Mouse (Mus musculus) ES-E14 (cell line): ENCODE results near the gene R3hcc1l. TPM values are rescaled to one million over a fixed set of nuclear protein-coding genes. Genes with fewer than 3 reads are reported as not detected.

Experiments used
- DNase-seq: peaks from one replicate; pipeline ENCODE4 v3.0.0-alpha.2; 2013; ENCODE audit warnings: low read depth, low spot score
- H3K27ac ChIP-seq: 2 replicates; pipeline ENCODE4 v1.5.1; 2012; ENCODE audit warnings: low read depth, mild to moderate bottlenecking, low read length, moderate library complexity, mixed read lengths; ENCODE audit not compliant: poor library complexity, insufficient read depth, severe bottlenecking
- H3K36me3 ChIP-seq: 2 replicates; pipeline ENCODE4 v1.6.1; 2012; ENCODE audit warnings: mild to moderate bottlenecking, low read length, moderate library complexity, mixed read lengths; ENCODE audit not compliant: control insufficient read depth, poor library complexity, insufficient read depth, severe bottlenecking
- H3K4me1 ChIP-seq, 2 experiments: fragments of 150-350 bp in 1 of 2; sonication (generic) in 1 of 2; 2 replicates each; pipeline ENCODE4 v1.6.1; 2012; ENCODE audit warnings: low read length in 2 of 2, mild to moderate bottlenecking in 1 of 2, mixed read lengths in 1 of 2; ENCODE audit not compliant: control insufficient read depth in 2 of 2, insufficient read depth in 2 of 2, poor library complexity in 1 of 2
- H3K4me3 ChIP-seq, 2 experiments: fragments of 150-350 bp in 1 of 2; sonication (generic) in 1 of 2; 2 replicates each; pipeline ENCODE4 v1.5.1; 2012; ENCODE audit warnings: low read length in 2 of 2, low read depth in 1 of 2, mild to moderate bottlenecking in 1 of 2, mixed read lengths in 1 of 2; ENCODE audit not compliant: insufficient read depth in 1 of 2, poor library complexity in 1 of 2, severe bottlenecking in 1 of 2
- H3K9ac ChIP-seq: 2 replicates; pipeline ENCODE4 v1.6.1; 2012; ENCODE audit warnings: low read depth, mild to moderate bottlenecking, low read length, mixed read lengths; ENCODE audit not compliant: poor library complexity, insufficient read depth, severe bottlenecking
- H3K9me3 ChIP-seq: fragments of 150-350 bp; sonication (generic); 2 replicates; pipeline ENCODE4 v1.6.1; 2012; ENCODE audit warnings: low read depth, mild to moderate bottlenecking, low read length; ENCODE audit not compliant: control insufficient read depth, insufficient read depth
- CHD2 ChIP-seq: IDR thresholded peaks from 2 replicates; pipeline ENCODE4 v1.6.1; 2014; ENCODE audit warnings: mild to moderate bottlenecking, low read depth, low read length, inconsistent platforms
- HCFC1 ChIP-seq: IDR thresholded peaks from 2 replicates; pipeline ENCODE4 v1.6.1; 2012; ENCODE audit warnings: low read length, inconsistent platforms, borderline replicate concordance; ENCODE audit not compliant: insufficient read depth
- MAFK ChIP-seq: IDR thresholded peaks from 2 replicates; pipeline ENCODE4 v1.6.1; 2014; ENCODE audit warnings: mild to moderate bottlenecking, low read depth, low read length, inconsistent platforms; ENCODE audit not compliant: insufficient read depth
- ZC3H11A ChIP-seq: IDR thresholded peaks from 2 replicates; pipeline ENCODE4 v1.6.1; 2012; ENCODE audit warnings: low read depth, mild to moderate bottlenecking, inconsistent platforms, low read length, borderline replicate concordance
- ZNF384 ChIP-seq: IDR thresholded peaks from 2 replicates; pipeline ENCODE4 v1.6.1; 2012; ENCODE audit warnings: low read depth, low read length, inconsistent platforms
- in situ Hi-C, 2 experiments: fragments of 600-800 bp; cut with MboI; formaldehyde crosslinking; loops; one replicate each; pipeline ENCODE4 v1.15.1; 2025; ENCODE audit warnings: low sequenced_read_pairs in 2 of 2, inconsistent platforms in 1 of 2; ENCODE audit not compliant: unreplicated experiment in 2 of 2
- total RNA-seq: library from RNA; depleted of rRNA; stranded (reverse); fragments of 300-350 nt; gene quantifications from 2 replicates; pipeline ENCODE4 v1.2.3, GENCODE M21; 2012

R3hcc1l gene
- total RNA-seq, 1 experiment, result 8.0 TPM

GRCm38 (mm10) chr19:42562981-42563380 lies 44.4 kb downstream of the R3hcc1l start:
- no peak overlapping the region for H3K4me3 ChIP-seq
- no peak for DNase-seq
- no peaks in the 10 kb centered on the region for H3K4me1 ChIP-seq
- H3K36me3 ChIP-seq, result no peaks in the 10 kb centered on the region
- H3K9ac ChIP-seq, result no peak overlapping the region
- TF ChIP-seq MAFK (no peak), ZNF384 (no peak), ZC3H11A (no peak), HCFC1 (no peak), CHD2 (no peak)
- in situ Hi-C loops, result no loop called here
- H3K27ac ChIP-seq, result no peak overlapping the region
- no peaks in the 10 kb centered on the region for H3K9me3 ChIP-seq

DNA sequence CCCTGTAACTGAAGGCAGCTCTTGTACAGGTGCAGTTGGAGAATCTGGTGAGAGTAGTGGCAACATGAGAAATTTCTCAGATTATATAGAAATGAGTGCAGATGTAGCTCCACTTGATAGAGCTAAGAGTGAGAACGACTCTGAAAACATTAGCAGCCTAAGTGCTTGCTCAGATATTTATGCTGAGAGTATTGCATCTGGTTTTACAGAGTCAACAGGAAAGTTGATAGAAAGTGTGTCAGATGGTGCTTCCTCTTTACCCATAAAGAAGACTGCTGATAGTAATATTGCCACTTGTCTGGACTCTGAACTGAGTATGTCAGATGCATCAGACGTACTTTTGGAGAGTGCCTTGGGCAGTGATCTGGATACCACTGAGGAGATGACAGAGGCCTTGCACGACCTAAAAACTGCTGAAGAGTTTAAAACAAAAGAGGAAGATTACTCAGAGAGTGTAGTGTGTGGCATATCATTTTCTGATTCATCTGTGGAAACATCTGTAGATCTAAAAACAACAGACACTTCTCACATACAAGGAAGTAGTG lies 45.2 kb downstream of the R3hcc1l start:
- Histone ChIP-seq H3K4me3 (no peak overlapping the region), H3K4me1 (no peaks in the 10 kb centered on the region), H3K9me3 (no peaks in the 10 kb centered on the region), H3K36me3 (no peaks in the 10 kb centered on the region), H3K9ac (no peak overlapping the region), H3K27ac (no peak overlapping the region)
- TF ChIP-seq ZC3H11A, result no peak
- no peak for TF ChIP-seq ZNF384
- TF ChIP-seq HCFC1, result no peak
- no peak for TF ChIP-seq CHD2
- in situ Hi-C loops, result no loop called here
- no peak for DNase-seq

GRCm38 (mm10) chr19:42566283-42567019 lies 47.9 kb downstream of the R3hcc1l start:
- no peak overlapping the region for H3K4me3 ChIP-seq
- no peak for DNase-seq
- no peak for TF ChIP-seq CHD2
- no peak for TF ChIP-seq HCFC1
- TF ChIP-seq ZC3H11A, result no peak
- no peak for TF ChIP-seq ZNF384
- no peak for TF ChIP-seq MAFK
- no peak overlapping the region for H3K9ac ChIP-seq
- no peaks in the 10 kb centered on the region for H3K4me1 ChIP-seq
- no peaks in the 10 kb centered on the region for H3K9me3 ChIP-seq
- no peaks in the 10 kb centered on the region for H3K36me3 ChIP-seq
- H3K27ac ChIP-seq, result no peak overlapping the region
- in situ Hi-C loops, result no loop called here

- Histone ChIP-seq H3K36me3 (no peaks in the 10 kb centered on the region), H3K4me1 (no peaks in the 10 kb centered on the region), H3K9ac (no peak overlapping the region), H3K4me3 (no peak overlapping the region), H3K9me3 (no peaks in the 10 kb centered on the region), H3K27ac (no peak overlapping the region)
- no peak for DNase-seq
- in situ Hi-C loops, result no loop called here
- TF ChIP-seq ZNF384 (no peak), CHD2 (no peak), MAFK (no peak), ZC3H11A (no peak), HCFC1 (no peak)
These were observed 48.5 kb downstream of the R3hcc1l start for GRCm38 (mm10) chr19:42567020-42567419.

DNA sequence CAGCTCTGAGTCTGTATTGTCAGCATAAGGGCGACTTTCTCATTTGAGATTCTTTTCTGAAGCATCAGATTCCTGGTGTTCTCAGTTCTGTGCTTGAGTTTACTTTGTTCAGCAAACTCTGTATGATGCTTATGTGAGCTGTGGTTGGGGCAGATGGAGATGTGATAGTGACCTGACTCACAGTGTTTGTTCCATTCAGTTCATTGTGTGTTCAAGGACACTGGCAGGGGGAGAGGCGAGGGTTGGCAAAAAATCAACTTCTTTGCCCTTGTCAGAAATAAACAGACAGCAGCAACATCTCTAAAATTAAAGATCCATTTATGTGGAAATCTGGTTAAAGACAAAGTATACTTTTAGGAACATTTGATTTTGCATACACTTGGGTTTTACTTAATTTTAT lies 50.5 kb downstream of the R3hcc1l start:
- no peak overlapping the region for H3K27ac ChIP-seq
- DNase-seq, result no peak
- no peak for TF ChIP-seq HCFC1
- TF ChIP-seq MAFK, result no peak
- no peaks in the 10 kb centered on the region for H3K36me3 ChIP-seq
- in situ Hi-C loops, result no loop called here
- no peak overlapping the region for H3K9ac ChIP-seq
- no peak overlapping the region for H3K4me3 ChIP-seq
- H3K9me3 ChIP-seq, result no peaks in the 10 kb centered on the region
- H3K4me1 ChIP-seq, result no peaks in the 10 kb centered on the region
